Mouse (Mus musculus): Measurements from ENCODE around the gene OR5BS1P. TPM values are rescaled to one million over a fixed set of nuclear protein-coding genes. Genes with fewer than 3 reads are reported as not detected.

The OR5BS1P gene
- polyA plus RNA-seq, 1 experiment from 2014 or later: not detected

- Histone ChIP-seq H3K4me1 (replicated peaks; ENCODE audit: control insufficient read depth, insufficient read depth, low read length) (no peaks in the 10 kb centered on the region), H3K4me2 (replicated peaks) (no peak overlapping the region), H3K9ac (no peak overlapping the region), H3K27me3 (ENCODE audit: control insufficient read depth, insufficient read depth, low read length) (no peaks in the 10 kb centered on the region), H3K27ac (no peak overlapping the region), H3K36me3 (replicated peaks; ENCODE audit: control insufficient read depth, insufficient read depth) (no peaks in the 10 kb centered on the region), H3K4me3 (replicated peaks; ENCODE audit: low read length) (no peak overlapping the region), H3K9me3 (ENCODE audit: control insufficient read depth, low read length) (no peaks in the 10 kb centered on the region)
- DNase-seq (ENCODE audit: low spot score) (no peak), ATAC-seq (ENCODE audit: low FRiP score) (no peak)
- 81% methylated on average over 10 of the region's 10 CpGs for WGBS
Observed at GRCm38 (mm10) chr15:98474958-98475357, 5.3 kb downstream of the OR5BS1P start.

- Histone ChIP-seq H3K4me1 (replicated peaks; ENCODE audit: control insufficient read depth, insufficient read depth, low read length) (no peaks in the 10 kb centered on the region), H3K9me3 (ENCODE audit: control insufficient read depth, low read length) (no peaks in the 10 kb centered on the region), H3K4me2 (replicated peaks) (no peak overlapping the region), H3K36me3 (replicated peaks; ENCODE audit: control insufficient read depth, insufficient read depth) (no peaks in the 10 kb centered on the region), H3K9ac (no peak overlapping the region), H3K27ac (no peak overlapping the region), H3K27me3 (ENCODE audit: control insufficient read depth, insufficient read depth, low read length) (no peaks in the 10 kb centered on the region), H3K4me3 (replicated peaks; ENCODE audit: low read length) (no peak overlapping the region)
- 59% methylated on average over 10 of the region's 10 CpGs for WGBS
- ATAC-seq (ENCODE audit: low FRiP score) (no peak), DNase-seq (ENCODE audit: low spot score) (no peak)
Observed at GRCm38 (mm10) chr15:98475382-98475781, 5.7 kb downstream of the OR5BS1P start.

GRCm38 (mm10) chr15:98476281-98476680 is 6.6 kb downstream of the OR5BS1P start:
- no peak overlapping the region for H3K9ac ChIP-seq
- no peaks in the 10 kb centered on the region for H3K36me3 ChIP-seq (replicated peaks; ENCODE audit: control insufficient read depth, insufficient read depth)
- H3K4me2 ChIP-seq (replicated peaks): no peak overlapping the region
- H3K27me3 ChIP-seq (ENCODE audit: control insufficient read depth, insufficient read depth, low read length): no peaks in the 10 kb centered on the region
- ATAC-seq (ENCODE audit: low FRiP score): no peak
- no peak for DNase-seq (ENCODE audit: low spot score)
- H3K9me3 ChIP-seq (ENCODE audit: control insufficient read depth, low read length): no peaks in the 10 kb centered on the region
- WGBS: 82% methylated on average over 5 of the region's 5 CpGs
- no peaks in the 10 kb centered on the region for H3K4me1 ChIP-seq (replicated peaks; ENCODE audit: control insufficient read depth, insufficient read depth, low read length)
- no peak overlapping the region for H3K27ac ChIP-seq
- H3K4me3 ChIP-seq (replicated peaks; ENCODE audit: low read length): no peak overlapping the region

GRCm38 (mm10) chr15:98479568-98480102 is 9.9 kb downstream of the OR5BS1P start:
- Histone ChIP-seq H3K9me3 (ENCODE audit: control insufficient read depth, low read length) (no peaks in the 10 kb centered on the region), H3K27ac (no peak overlapping the region), H3K4me2 (replicated peaks) (no peak overlapping the region), H3K4me3 (replicated peaks; ENCODE audit: low read length) (no peak overlapping the region), H3K9ac (no peak overlapping the region), H3K36me3 (replicated peaks; ENCODE audit: control insufficient read depth, insufficient read depth) (no peaks in the 10 kb centered on the region), H3K4me1 (replicated peaks; ENCODE audit: control insufficient read depth, insufficient read depth, low read length) (no peaks in the 10 kb centered on the region), H3K27me3 (ENCODE audit: control insufficient read depth, insufficient read depth, low read length) (no peaks in the 10 kb centered on the region)
- ATAC-seq (ENCODE audit: low FRiP score) (no peak), DNase-seq (ENCODE audit: low spot score) (no peak)
- WGBS: 78% methylated on average over 7 of the region's 7 CpGs

- no peak within 1 kb of the TSS for H3K9ac ChIP-seq
- WGBS: 59% methylated on average over 3 of the region's 3 CpGs
- H3K4me3 ChIP-seq (replicated peaks; ENCODE audit: low read length): no peak within 1 kb of the TSS
- no peaks in the 10 kb centered on the region for H3K36me3 ChIP-seq (replicated peaks; ENCODE audit: control insufficient read depth, insufficient read depth)
- no peak for ATAC-seq (ENCODE audit: low FRiP score)
- DNase-seq (ENCODE audit: low spot score): no peak
- no peaks in the 10 kb centered on the region for H3K9me3 ChIP-seq (ENCODE audit: control insufficient read depth, low read length)
- H3K4me1 ChIP-seq (replicated peaks; ENCODE audit: control insufficient read depth, insufficient read depth, low read length): no peaks in the 10 kb centered on the region
- H3K27ac ChIP-seq: no peak within 1 kb of the TSS
- no peaks in the 10 kb centered on the region for H3K27me3 ChIP-seq (ENCODE audit: control insufficient read depth, insufficient read depth, low read length)
- no peak within 1 kb of the TSS for H3K4me2 ChIP-seq (replicated peaks)
Observed at GRCm38 (mm10) chr15:98482701-98483100, 13.0 kb downstream of the OR5BS1P start, which contains the start of gene Lalba. Gene Lalba (minus strand): TSS chr15:98482721.

- Histone ChIP-seq H3K4me1 (replicated peaks; ENCODE audit: control insufficient read depth, insufficient read depth, low read length) (no peaks in the 10 kb centered on the region), H3K4me3 (replicated peaks; ENCODE audit: low read length) (no peak overlapping the region), H3K36me3 (replicated peaks; ENCODE audit: control insufficient read depth, insufficient read depth) (no peaks in the 10 kb centered on the region), H3K27ac (no peak overlapping the region), H3K9me3 (ENCODE audit: control insufficient read depth, low read length) (no peaks in the 10 kb centered on the region), H3K27me3 (ENCODE audit: control insufficient read depth, insufficient read depth, low read length) (no peaks in the 10 kb centered on the region), H3K9ac (no peak overlapping the region), H3K4me2 (replicated peaks) (no peak overlapping the region)
- 74% methylated on average over 18 of the region's 18 CpGs for WGBS
- DNase-seq (ENCODE audit: low spot score) (no peak), ATAC-seq (ENCODE audit: low FRiP score) (no peak)
Observed at GRCm38 (mm10) chr15:98483907-98484886, 14.5 kb downstream of the OR5BS1P start.

DNA sequence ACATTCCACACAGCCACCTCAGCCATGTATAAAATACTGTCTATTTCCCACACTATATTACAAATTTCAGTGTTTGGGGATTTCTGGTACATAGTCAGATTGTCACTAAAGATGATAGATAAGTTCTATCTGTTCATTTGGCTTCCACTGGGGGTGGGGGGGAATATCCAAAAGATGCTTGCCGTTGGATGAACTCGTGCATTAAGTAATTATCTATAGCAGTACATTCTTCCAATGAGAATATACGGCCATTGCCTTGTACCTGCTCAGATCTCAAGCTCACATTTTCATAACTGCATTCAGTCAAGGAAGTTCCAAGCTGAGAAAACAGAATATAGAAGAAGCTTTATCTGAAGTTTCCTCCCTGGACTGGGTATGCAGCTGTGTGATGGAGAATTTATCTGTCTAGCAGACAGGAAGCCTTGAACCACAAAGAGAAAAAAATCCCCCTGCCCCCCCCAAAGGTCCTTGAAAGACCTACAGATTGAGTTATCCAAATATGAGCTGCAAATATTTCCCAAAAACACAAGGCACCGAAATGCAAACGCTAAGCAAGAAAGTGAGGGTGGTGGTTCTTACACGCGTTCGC is 16.8 kb downstream of the OR5BS1P start:
- H3K36me3 ChIP-seq (replicated peaks; ENCODE audit: control insufficient read depth, insufficient read depth): no peaks in the 10 kb centered on the region
- no peak overlapping the region for H3K9ac ChIP-seq
- H3K4me1 ChIP-seq (replicated peaks; ENCODE audit: control insufficient read depth, insufficient read depth, low read length): no peaks in the 10 kb centered on the region
- no peak overlapping the region for H3K27ac ChIP-seq
- DNase-seq (ENCODE audit: low spot score): no peak
- no peak for ATAC-seq (ENCODE audit: low FRiP score)
- no peaks in the 10 kb centered on the region for H3K9me3 ChIP-seq (ENCODE audit: control insufficient read depth, low read length)
- H3K4me3 ChIP-seq (replicated peaks; ENCODE audit: low read length): no peak overlapping the region
- WGBS: 95% methylated on average over 8 of the region's 8 CpGs
- H3K4me2 ChIP-seq (replicated peaks): no peak overlapping the region
- no peaks in the 10 kb centered on the region for H3K27me3 ChIP-seq (ENCODE audit: control insufficient read depth, insufficient read depth, low read length)

DNA sequence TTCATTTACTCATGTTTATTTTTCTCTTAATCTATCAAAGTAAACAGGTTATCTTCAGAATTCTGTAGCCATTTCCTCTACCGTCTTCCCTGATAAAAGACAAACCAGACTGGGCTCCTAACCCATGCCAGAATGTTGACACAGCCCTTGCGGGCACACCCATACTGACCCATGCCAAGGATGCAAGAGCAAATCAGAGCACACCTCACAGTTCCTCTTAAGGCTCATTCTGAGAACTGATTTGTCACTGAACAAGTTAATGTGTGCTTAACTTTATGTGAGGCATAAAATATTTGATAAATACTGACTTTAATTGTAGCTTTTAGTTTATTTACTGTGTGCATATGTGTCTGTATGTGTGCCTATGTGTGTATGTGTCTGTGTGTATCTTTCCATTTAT is 21.6 kb downstream of the OR5BS1P start:
- ATAC-seq (ENCODE audit: low FRiP score) (no peak), DNase-seq (ENCODE audit: low spot score) (no peak)
- 86% methylated on average over 2 of the region's 2 CpGs for WGBS
- no peak overlapping the region for H3K9ac ChIP-seq
- H3K9me3 ChIP-seq (ENCODE audit: control insufficient read depth, low read length): no peaks in the 10 kb centered on the region
- no peak overlapping the region for H3K4me2 ChIP-seq (replicated peaks)
- no peak overlapping the region for H3K27ac ChIP-seq
- H3K27me3 ChIP-seq (ENCODE audit: control insufficient read depth, insufficient read depth, low read length): no peaks in the 10 kb centered on the region
- no peaks in the 10 kb centered on the region for H3K4me1 ChIP-seq (replicated peaks; ENCODE audit: control insufficient read depth, insufficient read depth, low read length)
- no peak overlapping the region for H3K4me3 ChIP-seq (replicated peaks; ENCODE audit: low read length)
- no peaks in the 10 kb centered on the region for H3K36me3 ChIP-seq (replicated peaks; ENCODE audit: control insufficient read depth, insufficient read depth)

DNA sequence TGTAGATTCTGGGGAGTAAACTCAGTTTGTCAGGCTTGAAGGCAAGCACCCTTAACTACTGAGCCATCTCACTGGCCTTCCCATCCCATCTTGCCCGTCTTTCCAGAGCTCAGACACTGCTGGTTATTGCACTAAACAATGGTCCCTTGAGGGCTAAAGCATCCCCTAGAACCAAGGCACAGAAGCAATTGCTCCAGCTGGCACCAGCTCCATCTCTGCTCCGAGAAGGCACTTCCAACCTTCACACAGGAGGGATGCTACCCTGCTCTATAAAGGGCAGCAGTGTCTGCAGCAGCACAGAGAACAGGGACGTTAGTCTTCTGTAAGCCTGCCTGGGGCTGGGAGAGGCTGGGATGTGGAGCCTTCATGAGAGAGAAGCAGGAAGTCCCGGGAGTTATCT is 22.4 kb downstream of the OR5BS1P start, which contains the start of gene Olfr279:
Gene Olfr279 (plus strand): TSS at position 301 of the 400 bp plus-strand sequence.
- DNase-seq (ENCODE audit: low spot score) (no peak), ATAC-seq (ENCODE audit: low FRiP score) (no peak)
- Histone ChIP-seq H3K27ac (no peak within 1 kb of the TSS), H3K9ac (no peak within 1 kb of the TSS), H3K36me3 (replicated peaks; ENCODE audit: control insufficient read depth, insufficient read depth) (no peaks in the 10 kb centered on the region), H3K4me1 (replicated peaks; ENCODE audit: control insufficient read depth, insufficient read depth, low read length) (no peaks in the 10 kb centered on the region), H3K9me3 (ENCODE audit: control insufficient read depth, low read length) (no peaks in the 10 kb centered on the region), H3K4me3 (replicated peaks; ENCODE audit: low read length) (no peak within 1 kb of the TSS), H3K27me3 (ENCODE audit: control insufficient read depth, insufficient read depth, low read length) (no peaks in the 10 kb centered on the region), H3K4me2 (replicated peaks) (no peak within 1 kb of the TSS)
- 69% methylated on average over 4 of the region's 4 CpGs for whole genome bisulfite sequencing

Data from hindbrain, embryonic 14.5 days (tissue).